Mouse (Mus musculus) E14TG2a.4 (cell line): ENCODE results near the gene Bub1.

ENCODE experiments used
- H3K27me3 ChIP-seq: 2 replicates; pipeline ENCODE4 v1.6.1; 2014; ENCODE audit warnings: low read length, control low read depth; ENCODE audit not compliant: insufficient read depth
- H3K36me3 ChIP-seq: 2 replicates; pipeline ENCODE4 v1.6.1; 2014; ENCODE audit warnings: low read length, control low read depth; ENCODE audit not compliant: insufficient read depth
- H3K4me1 ChIP-seq: replicated peaks from 2 replicates; pipeline ENCODE4 v1.6.1; 2014; ENCODE audit warnings: low read depth, low read length, control low read depth
- H3K4me3 ChIP-seq: replicated peaks from 2 replicates; pipeline ENCODE4 v1.5.1; 2014; ENCODE audit warnings: mild to moderate bottlenecking, low read length
- H3K9me3 ChIP-seq: 2 replicates; pipeline ENCODE4 v1.6.1; 2014; ENCODE audit warnings: low read length, control low read depth
- CTCF ChIP-seq: conservative IDR thresholded peaks from 2 replicates; pipeline ENCODE4 v1.5.1; 2014; ENCODE audit warnings: low read length
- NANOG ChIP-seq: IDR thresholded peaks from 2 replicates; pipeline ENCODE4 v1.6.1; 2014; ENCODE audit warnings: borderline replicate concordance, low read length, mixed read lengths
- POU5F1 ChIP-seq: IDR thresholded peaks from 2 replicates; pipeline ENCODE4 v1.6.1; 2014; ENCODE audit warnings: low read length, borderline replicate concordance

Gene Bub1

DNA sequence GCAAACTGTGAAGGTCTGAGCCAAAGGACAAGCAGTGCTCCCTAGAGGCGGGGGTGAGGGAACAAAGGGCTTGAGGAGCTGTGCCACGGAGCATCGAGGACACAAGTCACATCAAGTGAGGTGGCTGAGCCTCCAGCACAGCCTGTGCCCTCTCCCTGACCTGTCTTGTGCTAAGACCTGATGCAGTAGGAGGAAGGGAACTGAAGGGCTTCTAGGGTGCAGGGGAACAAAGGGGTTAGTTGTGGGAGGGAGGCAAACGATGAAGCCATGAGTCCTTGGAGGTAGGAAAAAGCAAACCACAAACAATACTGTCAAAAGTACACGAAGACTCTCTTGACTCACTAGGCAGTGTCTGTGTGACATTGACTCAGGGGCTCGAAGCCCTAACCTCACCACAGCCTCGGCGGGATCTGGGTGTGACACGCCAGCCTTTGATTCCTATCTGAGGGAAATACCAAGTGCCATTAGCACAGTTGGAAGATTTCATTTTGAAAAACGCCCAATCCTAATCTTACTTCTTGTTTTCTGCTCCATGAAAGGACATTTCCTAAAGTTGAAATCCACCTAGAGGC lies 71.2 kb downstream of the Bub1 start:
- no peaks in the 10 kb centered on the region for H3K36me3 ChIP-seq
- no peaks in the 10 kb centered on the region for H3K9me3 ChIP-seq
- no peak overlapping the region for H3K4me3 ChIP-seq
- TF ChIP-seq CTCF: no peak
- TF ChIP-seq POU5F1: no peak
- no peak for TF ChIP-seq NANOG
- H3K27me3 ChIP-seq: peaks cover 11% of the 10 kb centered on the region; the same call in 1 of the 2 replicates
- H3K4me1 ChIP-seq: peaks cover 14% of the 10 kb centered on the region

DNA sequence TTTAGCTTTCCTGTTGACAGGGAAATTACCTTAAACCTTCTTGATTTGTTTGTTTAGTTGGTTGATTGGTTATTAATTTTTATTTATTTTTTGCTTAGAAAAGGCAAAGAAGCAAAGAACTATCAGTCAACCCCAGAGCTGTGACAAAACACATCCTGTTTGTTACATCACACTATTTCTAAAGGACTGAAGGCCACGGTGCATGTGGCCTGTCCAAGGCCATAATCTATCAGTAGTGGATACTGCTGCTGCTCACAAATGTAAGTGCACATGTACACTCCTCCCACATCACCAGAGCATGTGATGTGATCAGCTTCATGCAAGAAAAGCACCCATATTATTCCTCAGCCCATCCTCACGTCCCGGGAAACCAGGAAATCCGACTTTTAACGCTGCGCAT lies 71.7 kb downstream of the Bub1 start:
- Histone ChIP-seq H3K27me3 (peaks cover 11% of the 10 kb centered on the region; the same call in 1 of the 2 replicates), H3K4me1 (peaks cover 14% of the 10 kb centered on the region), H3K4me3 (no peak overlapping the region), H3K9me3 (no peaks in the 10 kb centered on the region), H3K36me3 (no peaks in the 10 kb centered on the region)
- TF ChIP-seq CTCF: no peak
- no peak for TF ChIP-seq POU5F1
- no peak for TF ChIP-seq NANOG

- TF ChIP-seq POU5F1 (no peak), NANOG (no peak), CTCF (no peak)
- no peaks in the 10 kb centered on the region for H3K36me3 ChIP-seq
- peaks cover 11% of the 10 kb centered on the region; the same call in 1 of the 2 replicates for H3K27me3 ChIP-seq
These were observed 72.3 kb downstream of the Bub1 start for GRCm38 (mm10) chr2:127759157-127759880.

DNA sequence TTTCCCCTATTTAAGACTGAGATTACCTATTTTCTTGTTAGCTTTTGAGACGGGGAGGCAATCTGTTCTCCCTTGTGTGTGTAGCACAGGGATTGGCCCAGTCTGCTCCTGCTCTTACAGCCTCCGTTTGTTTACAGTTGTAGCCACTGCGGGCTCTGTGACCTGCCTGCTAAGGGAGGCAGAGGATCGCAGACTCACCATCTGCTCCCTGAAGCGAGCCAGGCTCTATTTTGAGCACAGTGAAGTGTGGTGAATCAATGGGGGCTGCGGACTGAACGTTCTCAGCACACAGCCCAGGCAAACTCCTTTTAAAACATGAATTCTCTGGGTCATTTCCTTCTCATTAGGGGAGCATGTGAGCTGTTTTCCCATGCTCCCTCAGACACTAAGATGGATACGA lies 74.5 kb downstream of the Bub1 start:
- Histone ChIP-seq H3K36me3 (no peaks in the 10 kb centered on the region), H3K4me3 (no peak overlapping the region), H3K27me3 (peaks cover 11% of the 10 kb centered on the region; the same call in 1 of the 2 replicates), H3K4me1 (peaks cover 14% of the 10 kb centered on the region), H3K9me3 (no peaks in the 10 kb centered on the region)
- no peak for TF ChIP-seq POU5F1
- TF ChIP-seq CTCF: no peak
- TF ChIP-seq NANOG: no peak

More at GRCm38 (mm10) chr2:127759157-127759880, 72.3 kb downstream of the Bub1 start:
- Histone ChIP-seq H3K9me3 (no peaks in the 10 kb centered on the region), H3K4me1 (peaks cover 14% of the 10 kb centered on the region), H3K4me3 (no peak overlapping the region)

DNA sequence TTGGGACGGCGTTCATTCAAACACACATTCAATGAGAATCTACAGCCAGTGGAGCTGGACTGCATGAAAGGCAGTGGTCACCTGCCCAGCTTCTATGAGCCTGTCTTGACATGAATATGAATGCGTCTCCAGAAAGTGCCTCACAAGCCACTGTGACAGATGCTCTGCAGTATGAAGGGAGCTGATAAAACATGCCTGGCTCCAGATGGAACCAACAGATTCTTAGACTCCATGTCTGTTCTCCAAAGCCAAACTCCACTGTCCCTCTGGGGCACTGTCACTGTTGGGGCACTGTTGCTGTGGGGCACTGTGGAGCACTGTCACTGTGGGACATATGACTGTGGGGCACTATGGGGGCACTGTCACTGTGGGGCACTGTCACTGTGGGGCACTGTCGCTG lies 77.6 kb downstream of the Bub1 start:
- Histone ChIP-seq H3K27me3 (peaks cover 8% of the 10 kb centered on the region; the same call in 1 of the 2 replicates), H3K4me3 (no peak overlapping the region), H3K36me3 (no peaks in the 10 kb centered on the region), H3K4me1 (peaks cover 8% of the 10 kb centered on the region; the same call in 1 of the 2 replicates), H3K9me3 (no peaks in the 10 kb centered on the region)
- no peak for TF ChIP-seq CTCF
- TF ChIP-seq NANOG: no peak
- no peak for TF ChIP-seq POU5F1

DNA sequence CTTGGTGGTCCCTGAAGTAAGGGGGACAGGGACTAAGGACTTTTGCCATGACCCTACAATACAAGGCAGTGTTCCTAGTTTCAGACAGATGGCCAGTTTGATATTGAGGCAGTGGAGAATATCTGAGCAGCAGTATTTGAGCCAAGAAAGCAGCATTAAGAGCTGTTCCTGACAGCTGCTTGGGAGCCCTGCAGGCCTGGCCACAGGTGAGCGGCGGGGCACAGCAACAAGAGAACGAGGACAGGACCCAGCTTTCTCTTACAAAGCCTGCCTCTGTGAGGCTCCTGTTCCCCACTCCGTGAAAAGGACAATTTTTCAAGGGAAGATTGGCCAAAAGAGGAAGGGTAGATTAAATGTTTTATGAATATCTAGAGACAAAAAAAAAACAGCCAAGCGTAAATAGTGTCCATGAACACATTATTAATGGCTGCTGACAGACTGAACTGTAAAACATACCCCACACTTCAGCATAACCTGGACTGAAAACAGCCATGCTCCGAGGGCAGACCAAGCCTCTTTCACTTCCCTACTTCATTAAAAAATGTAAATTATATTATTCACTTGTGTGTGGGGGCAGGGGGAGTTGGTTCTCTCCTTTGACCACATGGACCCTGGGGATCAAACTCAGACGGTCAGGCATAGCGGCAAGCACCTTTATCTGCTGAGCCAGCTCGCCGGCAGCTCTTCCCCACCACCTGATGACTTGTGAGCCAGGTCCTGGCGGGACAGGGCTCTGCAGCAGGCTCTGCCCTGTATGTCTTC lies 79.6 kb downstream of the Bub1 start:
- TF ChIP-seq NANOG (no peak), CTCF (no peak), POU5F1 (no peak)
- H3K36me3 ChIP-seq: no peaks in the 10 kb centered on the region
- H3K9me3 ChIP-seq: no peaks in the 10 kb centered on the region
- 0 out of 2 replicates have a peak, but pooled peaks cover 4% of the 10 kb centered on the region for H3K27me3 ChIP-seq
- peaks cover 16% of the 10 kb centered on the region for H3K4me1 ChIP-seq
- no peak overlapping the region for H3K4me3 ChIP-seq
